Mouse (Mus musculus): ENCODE data around the gene Slc12a6.

Gene Slc12a6

DNA sequence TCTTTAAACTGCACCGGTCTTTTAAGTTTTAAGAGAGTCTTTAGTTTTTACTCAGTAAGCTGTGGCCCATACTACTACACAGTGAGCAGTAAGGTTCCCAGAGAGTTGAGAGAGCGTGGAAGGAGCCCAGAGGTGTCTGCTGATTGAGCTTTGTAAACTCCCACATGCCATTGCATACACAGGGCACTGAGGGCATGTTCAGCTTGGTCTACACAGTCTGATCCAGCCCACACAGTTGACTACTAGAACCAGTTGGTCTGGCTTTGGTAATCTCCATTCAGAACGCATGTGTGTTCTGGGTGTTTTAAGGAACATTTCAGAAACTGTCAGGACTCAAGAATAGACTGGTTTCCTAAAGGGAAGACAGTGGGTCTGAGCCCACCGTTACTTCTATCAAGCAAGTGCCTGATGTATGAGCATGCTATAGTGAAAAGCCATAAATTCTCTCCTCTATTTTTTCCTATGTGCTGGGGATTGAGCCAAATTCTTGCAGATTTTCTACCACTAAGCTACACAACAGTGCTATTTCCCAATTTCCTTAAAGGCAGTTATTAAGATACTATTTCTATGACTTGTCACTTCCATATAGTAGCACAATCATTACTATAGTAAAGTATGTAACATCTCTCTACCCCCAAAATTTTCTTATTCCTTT, 125.8 kb downstream of the Slc12a6 start:
- no peak for DNase-seq (ENCODE audit: inconsistent ontology term)

GRCm38 (mm10) chr2:112392689-112393088, 127.1 kb downstream of the Slc12a6 start:
- no peak for DNase-seq (ENCODE audit: inconsistent ontology term)

DNA sequence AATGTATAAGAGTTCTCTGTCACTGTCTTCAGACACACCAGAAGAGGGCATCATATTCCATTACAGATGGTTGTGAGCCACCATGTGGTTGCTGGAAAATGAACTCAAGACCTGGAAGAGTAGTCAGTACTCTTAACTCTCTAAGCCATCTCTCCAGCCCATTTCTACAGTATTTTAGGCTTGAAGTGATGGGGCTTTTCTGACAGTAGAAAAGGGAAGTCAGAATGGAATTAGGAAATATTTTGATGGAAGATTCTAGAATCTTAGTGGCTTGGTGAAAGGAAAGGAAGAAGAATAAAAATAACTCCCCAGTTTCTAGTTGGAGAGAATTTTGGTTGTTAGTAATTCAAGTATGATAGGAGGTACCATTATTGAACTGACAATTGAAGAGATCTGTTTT, 128.3 kb downstream of the Slc12a6 start:
- no peak for DNase-seq (ENCODE audit: inconsistent ontology term)

DNA sequence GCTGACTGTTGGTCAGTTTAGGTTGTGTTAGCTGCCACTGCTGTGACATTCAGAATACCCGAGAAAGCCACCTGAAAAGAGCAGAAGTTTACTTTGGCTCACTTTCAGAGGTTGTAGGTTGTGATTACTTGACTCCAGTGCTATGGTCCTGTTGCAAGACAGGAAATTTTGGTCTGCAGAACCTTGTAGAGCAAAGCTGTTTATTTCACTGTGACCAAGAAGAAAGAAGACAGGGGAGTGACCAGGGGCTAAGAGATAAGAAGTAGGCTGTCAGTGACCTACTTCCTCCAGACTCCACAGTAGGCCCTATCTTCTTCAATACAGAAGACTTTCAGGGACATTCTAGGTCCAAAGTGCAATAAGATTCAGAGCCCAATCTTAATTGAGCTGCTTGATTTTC, 131.0 kb downstream of the Slc12a6 start:
- no peak for DNase-seq (ENCODE audit: inconsistent ontology term)

DNA sequence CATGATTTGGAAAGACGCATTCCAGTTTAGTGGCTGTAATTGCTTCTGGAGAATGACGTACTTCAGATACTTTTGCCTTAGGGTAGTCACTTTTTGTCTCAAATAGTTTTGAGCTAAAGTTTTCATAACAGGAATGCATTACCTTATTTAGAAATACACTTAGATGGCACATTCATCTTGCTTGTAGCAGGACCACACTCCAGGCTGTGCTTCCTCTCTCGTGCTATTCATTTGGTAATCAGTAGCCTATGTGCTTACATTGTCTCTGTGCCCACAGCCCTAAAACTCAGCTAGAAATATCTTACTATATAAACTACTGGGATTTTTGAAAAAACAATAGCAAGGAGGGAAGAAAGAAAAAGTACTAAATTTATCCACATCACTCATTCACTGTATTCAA, 141.4 kb downstream of the Slc12a6 start:
- no peak for DNase-seq (ENCODE audit: inconsistent ontology term)
